Mouse (Mus musculus): ENCODE measurements around the gene Naa25. TPM values are rescaled to one million over a fixed set of nuclear protein-coding genes. Genes with fewer than 3 reads are reported as not detected.

The Naa25 gene
- polyA plus RNA-seq, 1 experiment from 2014 or later = 55.0 TPM

DNA sequence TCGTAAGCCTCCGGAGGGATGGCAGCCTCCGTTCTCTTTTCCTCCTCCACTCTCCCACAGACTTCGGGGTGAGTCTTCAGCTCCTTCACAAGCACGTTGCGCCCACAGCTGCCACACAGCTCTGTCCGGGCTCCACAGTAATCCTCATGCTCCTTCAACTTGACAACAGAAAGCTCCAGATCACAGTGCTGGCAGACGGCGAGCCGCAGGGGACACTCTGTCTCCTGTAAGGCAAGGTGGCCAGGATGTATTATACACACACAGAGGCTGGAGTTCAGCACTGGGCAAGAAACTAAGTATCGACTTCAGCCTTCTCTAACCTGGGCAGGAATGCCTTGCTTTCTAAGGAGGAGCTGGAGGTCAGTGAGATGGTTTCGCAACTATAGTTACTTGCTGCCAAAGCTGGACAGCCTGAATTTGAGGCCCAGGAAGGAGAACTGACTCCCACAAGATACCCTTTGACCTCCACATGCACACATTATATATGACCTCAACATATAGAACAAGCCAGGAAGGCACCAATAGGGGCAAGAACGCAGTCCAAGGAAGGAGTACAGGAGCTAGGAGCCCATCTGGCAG, 19.0 kb upstream of the Naa25 start:
- H3K4me1 ChIP-seq (ENCODE audit: control insufficient read depth, insufficient read depth, low read length) = peaks cover 7% of the 10 kb centered on the region
- H3K36me3 ChIP-seq (ENCODE audit: control insufficient read depth, insufficient read depth, low read length) = peaks cover 40% of the 10 kb centered on the region

GRCm38 (mm10) chr5:121380692-121381091, 17.0 kb upstream of the Naa25 start:
- H3K27ac ChIP-seq (ENCODE audit: low read length) = no peak overlapping the region
- ATAC-seq = no peak
- peaks cover 13% of the 10 kb centered on the region for H3K4me1 ChIP-seq (ENCODE audit: control insufficient read depth, insufficient read depth, low read length)
- H3K9me3 ChIP-seq (replicated peaks; ENCODE audit: control insufficient read depth, low read length, poor library complexity, severe bottlenecking) = no peaks in the 10 kb centered on the region
- H3K27me3 ChIP-seq (ENCODE audit: control insufficient read depth, insufficient read depth, low read depth, low read length) = no peaks in the 10 kb centered on the region
- H3K36me3 ChIP-seq (ENCODE audit: control insufficient read depth, insufficient read depth, low read length) = peaks cover 29% of the 10 kb centered on the region
- no peak overlapping the region for H3K4me3 ChIP-seq (ENCODE audit: low read depth, low read length)
- H3K4me2 ChIP-seq (ENCODE audit: low read length) = no peak overlapping the region
- H3K9ac ChIP-seq (ENCODE audit: low read depth, low read length) = no peak overlapping the region
- 98% methylated on average over 2 of the region's 2 CpGs for WGBS

More for the DNA sequence above, 19.0 kb upstream of the Naa25 start:
- Histone ChIP-seq H3K27ac (ENCODE audit: low read length) (no peak overlapping the region), H3K9ac (ENCODE audit: low read depth, low read length) (no peak overlapping the region), H3K4me2 (ENCODE audit: low read length) (no peak overlapping the region), H3K9me3 (replicated peaks; ENCODE audit: control insufficient read depth, low read length, poor library complexity, severe bottlenecking) (no peaks in the 10 kb centered on the region), H3K27me3 (ENCODE audit: control insufficient read depth, insufficient read depth, low read depth, low read length) (no peaks in the 10 kb centered on the region), H3K4me3 (ENCODE audit: low read depth, low read length) (no peak overlapping the region)
- WGBS = 92% methylated on average over 13 of the region's 13 CpGs
- ATAC-seq = no peak

GRCm38 (mm10) chr5:121383857-121384756, 13.6 kb upstream of the Naa25 start:
- peak overlapping the region; percentile 49 for H3K4me2 ChIP-seq (ENCODE audit: low read length)
- H3K4me1 ChIP-seq (ENCODE audit: control insufficient read depth, insufficient read depth, low read length) = peaks cover 18% of the 10 kb centered on the region
- 60% methylated on average over 10 of the region's 10 CpGs for WGBS
- H3K4me3 ChIP-seq (ENCODE audit: low read depth, low read length) = peak overlapping the region; percentile 83
- H3K27ac ChIP-seq (ENCODE audit: low read length) = no peak overlapping the region; the same call in 1 of the 2 replicates
- no peak for ATAC-seq
- H3K36me3 ChIP-seq (ENCODE audit: control insufficient read depth, insufficient read depth, low read length) = peaks cover 11% of the 10 kb centered on the region
- no peaks in the 10 kb centered on the region for H3K9me3 ChIP-seq (replicated peaks; ENCODE audit: control insufficient read depth, low read length, poor library complexity, severe bottlenecking)
- H3K27me3 ChIP-seq (ENCODE audit: control insufficient read depth, insufficient read depth, low read depth, low read length) = no peaks in the 10 kb centered on the region
- H3K9ac ChIP-seq (ENCODE audit: low read depth, low read length) = peak overlapping the region; percentile 86

DNA sequence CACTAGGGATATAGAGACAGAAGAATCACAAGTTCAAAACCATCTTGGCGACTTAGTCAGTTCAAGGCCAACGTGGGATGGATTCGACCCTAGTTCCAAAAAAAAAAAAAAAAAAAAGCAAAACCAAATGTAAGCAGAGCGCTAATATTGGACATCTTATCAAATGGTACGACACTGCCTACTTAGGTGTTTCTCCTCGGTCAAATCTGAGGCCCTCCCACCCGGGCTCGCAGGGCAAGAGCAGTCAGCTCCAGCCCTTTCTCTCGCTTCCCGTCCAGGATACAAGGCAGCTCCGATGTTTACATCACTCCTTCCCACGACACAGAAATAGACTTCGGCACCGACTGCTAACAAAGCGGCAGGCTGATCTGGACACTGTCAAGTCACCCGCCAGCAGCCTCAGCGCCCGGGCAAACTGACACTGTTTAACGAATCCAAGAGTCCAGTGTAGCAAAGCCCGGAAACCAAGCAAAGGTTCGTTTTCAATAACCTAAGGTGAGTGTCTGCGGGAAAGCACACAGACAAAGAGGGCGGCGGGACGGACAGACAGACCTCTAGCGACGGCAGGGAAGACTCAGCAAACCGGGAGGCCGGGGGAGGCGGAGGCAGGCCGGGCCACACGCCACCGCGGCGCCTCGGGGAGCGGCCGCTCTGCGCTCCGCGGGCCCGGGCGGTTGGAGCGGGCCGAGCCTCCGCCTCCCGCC, 12.8 kb upstream of the Naa25 start:
- Histone ChIP-seq H3K9ac (ENCODE audit: low read depth, low read length) (peak overlapping the region; percentile 86), H3K9me3 (replicated peaks; ENCODE audit: control insufficient read depth, low read length, poor library complexity, severe bottlenecking) (no peaks in the 10 kb centered on the region), H3K27me3 (ENCODE audit: control insufficient read depth, insufficient read depth, low read depth, low read length) (no peaks in the 10 kb centered on the region), H3K4me3 (ENCODE audit: low read depth, low read length) (peak overlapping the region; percentile 83), H3K36me3 (ENCODE audit: control insufficient read depth, insufficient read depth, low read length) (peaks cover 8% of the 10 kb centered on the region), H3K27ac (ENCODE audit: low read length) (peak overlapping the region; percentile 89), H3K4me1 (ENCODE audit: control insufficient read depth, insufficient read depth, low read length) (peaks cover 18% of the 10 kb centered on the region), H3K4me2 (ENCODE audit: low read length) (peak overlapping the region; percentile 49)
- WGBS = 3% methylated on average over 28 of the region's 47 CpGs
- ATAC-seq = peak; percentile 69

DNA sequence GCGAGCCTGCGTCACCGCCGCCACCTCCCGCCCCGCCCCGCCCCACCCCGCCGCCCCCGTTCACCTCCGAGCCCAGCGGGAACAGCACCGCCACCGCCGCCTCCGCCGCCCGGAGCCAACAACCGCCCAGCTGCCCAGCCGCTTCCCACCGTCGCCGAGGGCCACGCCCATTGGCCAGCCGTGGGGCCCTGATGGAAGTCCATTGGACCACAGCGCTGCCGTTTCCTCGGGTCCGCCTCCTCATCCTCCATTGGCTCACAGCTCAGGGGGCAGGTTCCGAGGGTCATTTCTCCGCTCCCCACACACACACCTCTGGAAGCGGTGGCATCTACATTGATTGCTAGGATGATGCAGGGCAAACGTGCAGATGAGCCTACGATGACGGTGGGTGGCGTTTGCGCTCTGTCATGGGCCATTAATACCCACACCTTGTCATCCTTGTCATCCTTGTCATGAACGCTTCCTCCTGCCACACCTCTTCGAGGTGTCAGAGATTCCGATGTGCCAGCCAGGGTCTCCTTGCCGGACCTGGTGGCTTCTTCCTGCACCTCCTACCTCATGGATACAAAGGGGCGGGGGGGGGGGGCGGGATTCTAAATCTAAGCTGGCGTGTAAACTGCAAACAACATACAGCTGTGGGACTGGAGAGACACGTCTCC, 12.1 kb upstream of the Naa25 start, which contains the start of gene Trafd1:
Gene Trafd1 (minus strand): TSS at position 172 of the 659 bp plus-strand sequence.
- Histone ChIP-seq H3K9me3 (replicated peaks; ENCODE audit: control insufficient read depth, low read length, poor library complexity, severe bottlenecking) (no peaks in the 10 kb centered on the region), H3K4me3 (ENCODE audit: low read depth, low read length) (peak within 1 kb of the TSS; percentile 83), H3K27ac (ENCODE audit: low read length) (peak within 1 kb of the TSS; percentile 89), H3K4me1 (ENCODE audit: control insufficient read depth, insufficient read depth, low read length) (peaks cover 18% of the 10 kb centered on the region), H3K36me3 (ENCODE audit: control insufficient read depth, insufficient read depth, low read length) (peaks cover 7% of the 10 kb centered on the region), H3K4me2 (ENCODE audit: low read length) (peak within 1 kb of the TSS; percentile 49), H3K9ac (ENCODE audit: low read depth, low read length) (peak within 1 kb of the TSS; percentile 86), H3K27me3 (ENCODE audit: control insufficient read depth, insufficient read depth, low read depth, low read length) (no peaks in the 10 kb centered on the region)
- WGBS = under 1% methylated on average over 30 of the region's 45 CpGs
- peak; percentile 97 for ATAC-seq

DNA sequence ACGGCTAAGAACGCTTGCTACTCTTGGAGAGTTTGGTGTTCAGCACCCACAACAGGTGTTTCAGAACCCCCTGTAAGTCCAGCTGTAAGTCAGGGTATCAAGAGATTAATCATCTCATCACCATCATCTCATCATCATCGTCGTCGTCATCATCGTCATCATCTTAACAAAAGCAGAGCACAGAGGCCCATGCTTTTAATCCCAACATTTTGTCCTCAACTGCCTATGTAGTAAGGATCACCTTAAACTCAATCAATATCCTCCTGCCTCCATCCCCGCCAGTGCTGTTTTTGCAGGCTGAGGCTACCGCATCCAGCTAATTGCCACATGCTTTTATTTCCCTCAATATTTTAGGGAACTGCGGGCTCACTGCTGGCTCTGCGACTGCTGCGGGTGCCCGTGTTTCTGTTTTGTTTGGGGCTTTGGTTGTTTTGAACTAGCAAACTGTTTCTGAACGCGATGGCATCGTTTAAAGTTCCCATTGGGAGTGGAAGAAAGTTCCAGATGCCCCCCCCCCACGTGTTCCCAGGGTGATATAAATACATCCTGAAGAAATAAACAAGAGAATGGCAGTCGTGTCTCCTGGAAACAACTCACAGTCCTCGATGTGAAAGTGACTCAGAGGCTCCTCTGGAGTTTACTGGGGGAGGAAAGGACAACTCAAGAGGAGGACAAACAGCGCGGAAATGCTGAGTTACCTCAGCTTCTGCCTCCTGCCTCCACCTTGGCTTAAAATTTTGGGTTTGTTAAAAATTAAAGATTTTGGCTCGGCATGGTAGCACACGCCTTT, 11.4 kb upstream of the Naa25 start:
- WGBS = 39% methylated on average over 22 of the region's 22 CpGs
- peaks cover 18% of the 10 kb centered on the region for H3K4me1 ChIP-seq (ENCODE audit: control insufficient read depth, insufficient read depth, low read length)
- H3K27ac ChIP-seq (ENCODE audit: low read length) = peak overlapping the region; percentile 89; the same call in 1 of the 2 replicates

GRCm38 (mm10) chr5:121387126-121387525, 10.6 kb upstream of the Naa25 start:
- Histone ChIP-seq H3K4me2 (ENCODE audit: low read length) (no peak overlapping the region), H3K36me3 (ENCODE audit: control insufficient read depth, insufficient read depth, low read length) (no peaks in the 10 kb centered on the region), H3K4me1 (ENCODE audit: control insufficient read depth, insufficient read depth, low read length) (peaks cover 18% of the 10 kb centered on the region), H3K9me3 (replicated peaks; ENCODE audit: control insufficient read depth, low read length, poor library complexity, severe bottlenecking) (no peaks in the 10 kb centered on the region), H3K9ac (ENCODE audit: low read depth, low read length) (no peak overlapping the region), H3K27ac (ENCODE audit: low read length) (no peak overlapping the region), H3K27me3 (ENCODE audit: control insufficient read depth, insufficient read depth, low read depth, low read length) (no peaks in the 10 kb centered on the region), H3K4me3 (ENCODE audit: low read depth, low read length) (no peak overlapping the region)
- 55% methylated on average over 4 of the region's 4 CpGs for WGBS
- ATAC-seq = no peak

More for the DNA sequence above, 11.4 kb upstream of the Naa25 start:
- Histone ChIP-seq H3K9ac (ENCODE audit: low read depth, low read length) (peak overlapping the region; percentile 86), H3K9me3 (replicated peaks; ENCODE audit: control insufficient read depth, low read length, poor library complexity, severe bottlenecking) (no peaks in the 10 kb centered on the region), H3K4me3 (ENCODE audit: low read depth, low read length) (peak overlapping the region; percentile 83), H3K4me2 (ENCODE audit: low read length) (peak overlapping the region; percentile 49), H3K36me3 (ENCODE audit: control insufficient read depth, insufficient read depth, low read length) (no peaks in the 10 kb centered on the region), H3K27me3 (ENCODE audit: control insufficient read depth, insufficient read depth, low read depth, low read length) (no peaks in the 10 kb centered on the region)
- no peak for ATAC-seq

- Histone ChIP-seq H3K27ac (ENCODE audit: low read length) (no peak overlapping the region), H3K4me3 (ENCODE audit: low read depth, low read length) (no peak overlapping the region), H3K9me3 (replicated peaks; ENCODE audit: control insufficient read depth, low read length, poor library complexity, severe bottlenecking) (no peaks in the 10 kb centered on the region), H3K36me3 (ENCODE audit: control insufficient read depth, insufficient read depth, low read length) (no peaks in the 10 kb centered on the region), H3K4me2 (ENCODE audit: low read length) (no peak overlapping the region), H3K27me3 (ENCODE audit: control insufficient read depth, insufficient read depth, low read depth, low read length) (no peaks in the 10 kb centered on the region), H3K9ac (ENCODE audit: low read depth, low read length) (no peak overlapping the region), H3K4me1 (ENCODE audit: control insufficient read depth, insufficient read depth, low read length) (peaks cover 8% of the 10 kb centered on the region)
- 35% methylated on average over 7 of the region's 7 CpGs for WGBS
- no peak for ATAC-seq
Observed at GRCm38 (mm10) chr5:121389106-121389505, 8.6 kb upstream of the Naa25 start.
